Mouse (Mus musculus): ENCODE results near the gene Bmi1.

Gene Bmi1

DNA sequence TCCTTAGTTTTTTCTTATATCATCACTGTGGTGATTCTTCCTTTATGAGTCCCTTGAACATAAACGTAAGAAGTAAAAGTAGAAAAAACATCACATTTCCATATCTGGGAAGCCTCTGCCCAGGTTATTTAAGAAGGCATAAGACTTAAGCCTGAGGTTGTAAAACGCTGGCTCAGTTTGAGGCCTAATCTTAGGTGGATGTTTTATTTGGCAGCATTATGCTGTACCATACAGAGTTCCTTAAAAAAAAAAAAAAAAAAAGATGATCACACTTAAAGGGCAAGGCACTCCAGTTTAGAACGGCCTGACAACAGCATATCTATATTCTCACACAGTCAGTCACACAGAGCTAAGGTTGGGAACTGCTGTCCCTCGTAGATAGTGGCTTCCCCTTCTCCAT, 49.1 kb downstream of the Bmi1 start:
- DNase-seq (ENCODE audit: low read depth): no peak

DNA sequence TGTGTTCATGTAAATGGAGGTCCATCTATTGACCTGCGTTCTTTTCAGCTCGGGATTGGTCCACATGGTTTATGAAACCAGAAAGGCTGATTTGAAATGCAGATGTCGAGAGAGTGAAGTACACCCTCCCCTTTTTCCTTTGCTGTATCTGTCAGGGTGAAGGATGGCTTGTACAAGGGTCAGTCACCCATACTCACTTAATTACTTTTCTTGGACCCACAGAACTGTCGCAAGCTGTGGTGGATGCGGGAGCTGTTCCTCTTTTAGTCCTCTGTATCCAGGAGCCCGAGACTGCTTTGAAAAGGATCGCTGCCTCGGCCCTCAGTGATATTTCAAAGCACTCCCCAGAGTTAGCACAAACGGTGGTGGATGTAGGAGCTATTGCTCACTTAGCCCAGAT, 54.9 kb downstream of the Bmi1 start:
- DNase-seq (ENCODE audit: low read depth): no peak

DNA sequence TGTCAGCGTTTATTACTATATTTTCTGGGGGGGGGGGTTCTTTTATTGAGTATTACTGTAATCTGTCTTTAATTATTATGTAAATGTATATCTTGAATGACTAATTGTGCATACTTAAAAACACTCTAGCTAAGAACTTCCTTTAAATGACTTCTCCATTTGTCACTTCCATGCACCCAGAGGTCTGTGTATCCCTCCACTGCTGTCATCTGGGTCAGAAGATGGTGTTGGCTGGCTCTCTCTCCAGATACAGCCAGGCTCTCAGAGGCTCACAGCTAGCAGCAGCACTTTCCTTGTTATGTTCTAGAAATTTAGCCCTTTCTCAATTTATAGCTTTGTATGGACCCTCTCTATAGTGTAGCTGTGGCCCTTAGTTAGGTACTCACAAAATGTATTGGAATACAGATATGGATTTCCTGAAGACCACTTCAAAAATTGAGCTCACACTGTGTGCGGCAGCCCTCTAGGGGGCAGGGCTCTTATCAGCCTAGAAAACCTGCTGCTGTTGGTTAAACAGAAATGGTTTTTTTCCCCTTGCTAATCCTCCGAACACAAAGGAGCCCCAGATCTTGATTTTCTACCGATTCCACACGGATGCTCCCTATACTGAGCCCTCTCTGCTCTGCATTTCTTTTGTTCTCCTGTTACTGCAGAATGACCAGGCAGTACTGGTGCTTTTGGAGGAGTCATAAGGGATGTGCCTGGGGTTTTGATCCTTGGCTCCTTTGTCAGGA, 57.7 kb downstream of the Bmi1 start:
- DNase-seq (ENCODE audit: low read depth): peak; percentile 8

Data from c-Kit-positive CD71-positive TER-119-negative erythroid progenitor cells, embryonic 14.5 days (primary cell).